ENCODE assay signal across 8 mouse cellular contexts in genomic region chr9:60819340-60819739, GRCm38 (mm10). TPM values are rescaled to one million over a fixed set of nuclear protein-coding genes. Genes with fewer than 3 reads are reported as not detected.
A peak's percentile ranks its signal among the peaks of the same experiment; 100 is the strongest.
DNase-seq lines count a peak whose midpoint lies in the region; ATAC-seq lines count a peak whose summit lies in the region.

No protein-coding gene starts in this region.

- H3K27me3 ChIP-seq in forebrain, embryonic 15.5 days = no peaks in the 10 kb centered on the region

- no peaks in the 10 kb centered on the region for H3K4me1 ChIP-seq in forebrain, embryonic 15.5 days

- H3K36me3 ChIP-seq in forebrain, embryonic 15.5 days = no peaks in the 10 kb centered on the region

- no peak overlapping the region for H3K9ac ChIP-seq in forebrain, embryonic 15.5 days (replicated peaks)

- ATAC-seq in forebrain, embryonic 15.5 days (replicated peaks) = no peak

- DNase-seq in cerebellum, adult 18-20 months = peak; percentile 21 to 51
- no peak for DNase-seq in cerebellum, adult 11-12 months
- peak; percentile 18 for DNase-seq in layer of hippocampus, adult 11-12 months (ENCODE audit: low spot score)
- no peak for DNase-seq in layer of hippocampus, adult 9-11 months
- peak; percentile 64 for DNase-seq in 416B (ENCODE audit: low read depth)
- peak; percentile 14 for DNase-seq in cerebellum, adult 9-10 months
- no peak for DNase-seq in gastrocnemius, postnatal 36 days

- WGBS in forebrain, embryonic 15.5 days = 2% methylated on average over 1 of the region's 1 CpGs

- intact Hi-C loops in gastrocnemius, postnatal 36 days (cut with DNase I) = no loop called here

- H3K9me3 ChIP-seq in forebrain, embryonic 15.5 days = no peaks in the 10 kb centered on the region

- no peak overlapping the region for H3K4me2 ChIP-seq in forebrain, embryonic 15.5 days (replicated peaks)

- no peak overlapping the region for H3K27ac ChIP-seq in forebrain, embryonic 15.5 days (replicated peaks)

- no peak overlapping the region for H3K4me3 ChIP-seq in forebrain, embryonic 15.5 days

RNA-seq across cellular contexts. Expression of gene Uaca, which starts 25.0 kb away (rescaled TPM):
- 15.2 and 16.1 TPM in 2 replicates for polyA plus RNA-seq in forebrain, embryonic 15.5 days (2015; fragmentation: Nextera tagmentation; extraction: Ambion mirVana)
- 100 to 1,000 TPM; 103 to 112 TPM for total RNA-seq in gastrocnemius, postnatal 36 days (2021)

Comparison
In these comparisons a context has a peak if more than half of its experiments do, and no peak if none do; other contexts are left out.
1. DNase-seq: peak in cerebellum, adult 18-20 months (2 of 2), layer of hippocampus, adult 11-12 months (single experiment), 416B (single experiment) and cerebellum, adult 9-10 months (single experiment); none in cerebellum, adult 11-12 months (single experiment), layer of hippocampus, adult 9-11 months (single experiment) and gastrocnemius, postnatal 36 days (0 of 2).